Mouse (Mus musculus): ENCODE measurements around the gene Padi4.

The Padi4 gene

GRCm38 (mm10) chr4:140774025-140774800, at the start of gene Padi4:
Padi4 (minus strand) TSS chr4:140774236.
- DNase-seq (ENCODE audit: extremely low spot score, low read depth, low spot score), result no peak

GRCm38 (mm10) chr4:140821988-140822387, 48.0 kb upstream of the Padi4 start:
- DNase-seq (ENCODE audit: extremely low spot score, low read depth, low spot score), result no peak

GRCm38 (mm10) chr4:140817413-140817812, 43.4 kb upstream of the Padi4 start:
- no peak for DNase-seq (ENCODE audit: extremely low spot score, low read depth, low spot score)

DNA sequence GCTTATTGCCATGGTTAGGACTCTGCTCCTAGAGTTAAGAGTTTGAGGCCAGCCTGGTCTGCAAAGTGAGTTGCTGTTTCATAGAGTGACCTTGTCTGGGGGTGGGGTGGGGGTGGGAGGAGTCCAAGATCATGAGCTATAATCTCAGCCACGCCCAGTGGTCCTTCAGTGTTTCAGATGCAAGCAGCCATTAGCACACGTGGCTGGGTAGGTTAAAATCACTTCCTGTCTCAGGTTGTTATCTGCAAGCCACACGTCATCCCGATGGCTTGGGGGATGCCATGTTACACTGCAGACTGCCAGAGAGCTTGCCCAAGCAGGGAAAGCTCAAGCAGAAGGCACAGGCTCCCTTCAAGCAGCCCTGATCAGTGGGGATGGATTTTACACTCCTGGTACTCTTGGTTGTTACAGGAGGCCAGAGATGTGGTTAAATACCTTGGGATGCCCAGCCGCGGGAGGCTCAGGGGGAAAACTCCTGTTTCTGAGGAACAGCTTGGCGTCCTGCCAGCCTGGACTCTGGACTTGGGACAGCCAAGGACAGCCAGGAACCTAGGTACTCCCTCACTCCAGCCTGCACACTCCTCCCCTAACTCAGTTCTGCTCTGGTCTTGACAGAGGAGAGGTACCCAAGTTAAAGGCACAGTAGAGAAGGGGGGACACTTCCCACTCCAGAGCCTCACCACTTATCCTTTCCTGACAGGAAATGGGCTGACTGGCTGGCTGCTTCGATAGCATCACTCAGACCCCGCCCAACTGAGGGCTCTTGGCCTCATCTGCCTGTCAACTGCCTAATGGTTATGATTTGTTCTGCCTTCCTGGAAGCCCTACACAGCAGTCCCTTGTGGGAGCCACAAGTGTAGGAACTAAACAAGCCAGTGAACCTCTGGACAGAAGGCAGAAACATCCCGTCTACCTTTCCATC, 42.2 kb upstream of the Padi4 start:
- DNase-seq (ENCODE audit: extremely low spot score, low read depth, low spot score), result no peak

- no peak for DNase-seq (ENCODE audit: extremely low spot score, low read depth, low spot score)
Measured at GRCm38 (mm10) chr4:140815496-140815895, 41.5 kb upstream of the Padi4 start.

DNA sequence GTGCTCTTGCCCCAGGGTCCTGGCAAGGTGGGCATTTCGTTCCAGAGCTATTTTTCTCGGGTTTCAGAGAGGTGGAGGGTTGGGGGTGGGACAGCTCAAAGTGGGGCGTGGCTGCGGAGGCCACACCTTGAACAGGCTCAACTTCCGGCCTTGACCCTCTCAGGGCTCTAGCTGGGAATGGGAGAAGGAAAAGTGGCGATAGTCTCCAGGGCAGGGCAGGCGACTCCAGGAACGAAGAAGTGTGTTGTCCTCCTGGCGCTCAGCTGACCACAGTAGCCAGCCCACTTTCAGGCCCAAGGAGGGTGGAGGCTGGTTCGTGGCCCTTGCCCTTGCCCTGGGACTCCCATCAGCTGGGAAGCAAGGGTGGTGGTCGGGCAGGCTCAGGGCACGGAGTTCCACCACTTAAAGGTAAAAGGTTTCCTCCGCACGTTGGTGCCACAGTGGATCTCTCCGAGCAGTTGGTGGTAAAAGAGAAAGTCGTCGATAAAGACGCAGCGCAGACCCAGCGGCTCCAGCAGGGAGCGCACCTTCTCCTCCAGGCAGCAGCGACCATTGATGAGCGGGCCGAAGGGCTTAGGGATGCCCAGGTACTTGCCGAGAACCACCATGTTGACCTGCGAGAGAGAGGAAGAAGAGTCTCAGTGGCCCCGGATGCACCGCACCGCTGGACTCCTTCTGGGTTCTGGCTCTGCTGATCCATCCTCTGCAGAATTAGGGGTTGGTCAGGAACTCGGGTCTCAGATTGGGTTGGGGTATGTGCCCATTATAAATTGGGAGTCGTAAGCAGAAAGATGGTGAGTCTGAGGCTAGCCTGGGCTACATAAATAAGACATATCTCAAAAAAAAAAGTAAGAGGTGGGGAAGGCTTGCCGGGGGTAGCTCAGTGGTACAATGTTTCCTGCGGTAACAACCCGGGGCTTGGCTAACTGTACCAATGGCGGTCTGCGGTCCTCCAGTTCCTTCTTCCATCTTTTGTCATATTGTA, 40.5 kb upstream of the Padi4 start:
- peak; percentile 41 for DNase-seq (ENCODE audit: extremely low spot score, low read depth, low spot score)

DNA sequence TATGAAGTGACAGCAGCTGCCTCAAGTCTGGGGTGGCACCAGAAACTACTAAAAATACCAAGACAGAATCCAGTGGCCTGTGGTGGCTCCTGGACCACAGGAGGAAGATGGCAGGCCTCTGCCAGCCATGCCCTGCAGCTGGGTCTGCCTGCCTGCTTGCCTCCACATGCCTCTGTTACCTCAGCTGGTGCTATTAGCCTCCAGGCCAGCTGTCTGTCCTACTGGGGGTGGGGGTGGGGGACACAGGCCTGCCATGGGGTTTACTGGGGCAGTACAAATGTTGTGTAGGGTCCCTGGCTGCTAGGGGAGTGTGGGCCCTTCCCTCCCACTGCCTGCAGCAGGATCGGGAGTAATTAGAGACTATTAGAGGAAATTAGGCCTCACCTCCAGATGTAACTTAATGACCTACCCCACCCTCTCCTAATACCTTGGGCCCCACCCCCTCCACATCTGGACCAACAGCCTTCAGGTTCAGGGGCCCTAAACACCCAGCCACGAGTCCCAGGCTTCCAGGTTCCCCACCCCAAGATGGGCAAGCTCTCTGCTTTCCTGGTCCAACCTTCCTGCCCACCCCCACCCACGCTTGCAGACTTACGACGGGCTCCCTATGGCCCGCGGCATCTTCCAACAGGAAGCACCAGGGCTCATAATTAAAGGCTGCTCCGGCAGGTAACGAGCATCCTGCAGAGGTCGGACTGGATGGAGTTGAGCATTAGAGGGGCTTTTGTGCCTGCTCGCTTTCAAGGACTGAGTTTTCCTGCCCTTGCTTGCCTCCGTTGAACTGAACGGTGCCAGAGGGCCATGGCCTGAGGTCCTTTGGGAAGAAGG, 39.5 kb upstream of the Padi4 start:
- peak; percentile 20 for DNase-seq (ENCODE audit: extremely low spot score, low read depth, low spot score)

DNA sequence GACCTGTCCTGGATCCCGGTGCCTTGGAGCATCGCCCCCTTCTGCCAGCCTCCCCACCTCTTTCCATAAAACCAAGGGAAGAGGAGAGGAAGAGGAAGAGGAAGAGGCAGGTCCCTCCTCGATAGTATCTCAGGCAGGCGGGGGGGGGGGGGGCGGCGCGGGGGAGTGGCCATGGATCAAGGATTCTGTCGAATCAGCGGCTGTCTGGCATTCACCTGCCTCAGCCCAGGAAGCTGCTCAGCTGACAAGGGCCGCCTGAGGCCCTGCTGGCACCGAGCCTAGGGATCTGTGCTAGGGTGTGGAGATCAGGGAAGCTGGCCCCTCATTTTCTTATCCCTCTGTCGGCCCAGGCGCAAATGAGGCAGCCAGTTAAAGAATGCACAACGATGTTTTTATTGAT, 38.6 kb upstream of the Padi4 start:
- DNase-seq (ENCODE audit: extremely low spot score, low read depth, low spot score), result no peak

GRCm38 (mm10) chr4:140812191-140812590, 38.2 kb upstream of the Padi4 start:
- DNase-seq (ENCODE audit: extremely low spot score, low read depth, low spot score), result no peak

GRCm38 (mm10) chr4:140810458-140811260, 36.6 kb upstream of the Padi4 start, which contains the start of gene Padi3:
Padi3 (minus strand) TSS chr4:140810648.
- DNase-seq (ENCODE audit: extremely low spot score, low read depth, low spot score), result no peak

DNA sequence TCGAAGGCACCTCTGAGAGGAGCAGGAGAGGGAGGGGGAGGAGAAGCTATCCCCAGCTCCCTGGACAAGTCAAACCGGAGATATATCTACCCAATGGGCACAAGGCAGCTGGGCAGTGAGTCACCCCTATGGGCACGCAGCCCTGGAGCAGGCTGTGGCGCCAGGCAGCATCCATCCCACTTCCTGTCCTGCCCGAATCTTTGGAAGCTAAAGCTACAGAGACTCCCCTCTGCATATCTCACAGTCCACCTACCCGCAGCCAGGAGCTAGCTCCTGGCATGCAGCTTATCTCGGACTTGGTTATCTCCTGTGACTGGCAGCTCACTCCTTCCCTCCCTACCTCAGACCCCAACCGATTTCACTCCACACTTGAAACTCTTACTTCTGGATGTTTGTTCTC, 35.1 kb upstream of the Padi4 start:
- no peak for DNase-seq (ENCODE audit: extremely low spot score, low read depth, low spot score)

DNA sequence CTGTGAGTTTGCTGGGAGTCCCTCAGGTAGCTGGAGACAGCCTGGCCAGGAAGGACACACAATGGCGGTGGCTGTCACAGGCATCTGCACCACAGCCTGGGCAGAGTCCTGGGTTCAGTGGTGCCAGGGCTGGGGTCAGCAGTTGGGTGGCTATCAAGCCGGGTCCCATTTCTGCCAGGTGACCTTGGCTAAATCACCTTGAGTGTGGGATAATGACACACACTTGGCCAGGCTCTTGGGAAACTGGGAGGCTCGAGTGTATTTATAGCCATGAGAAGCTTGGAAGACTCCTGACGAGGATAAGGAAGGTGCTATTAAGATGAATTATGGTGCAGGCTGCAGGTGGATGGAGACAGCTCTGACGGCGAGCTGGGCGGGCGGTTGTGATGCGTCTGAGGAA, 30.6 kb upstream of the Padi4 start:
- DNase-seq (ENCODE audit: extremely low spot score, low read depth, low spot score), result no peak

DNA sequence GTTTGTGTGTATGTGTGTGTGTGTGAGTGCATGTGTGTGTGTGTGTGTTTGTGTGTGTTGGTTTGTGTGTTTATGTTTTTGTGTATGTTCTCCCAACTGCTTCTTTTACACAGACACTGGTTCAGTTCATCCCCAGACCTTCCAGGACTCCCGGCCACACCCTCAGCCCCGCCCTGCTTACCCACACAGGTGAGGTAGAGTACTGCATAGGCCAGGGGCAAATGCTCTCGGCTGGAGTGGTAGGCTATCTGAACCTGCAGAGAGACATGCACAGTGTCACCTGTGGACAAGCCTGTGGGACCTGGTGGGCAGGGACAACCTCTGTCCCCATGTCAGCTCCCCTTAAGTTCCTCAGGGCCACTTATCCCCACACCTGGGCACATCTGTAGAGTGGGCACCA, 27.3 kb upstream of the Padi4 start:
- no peak for DNase-seq (ENCODE audit: extremely low spot score, low read depth, low spot score)

DNA sequence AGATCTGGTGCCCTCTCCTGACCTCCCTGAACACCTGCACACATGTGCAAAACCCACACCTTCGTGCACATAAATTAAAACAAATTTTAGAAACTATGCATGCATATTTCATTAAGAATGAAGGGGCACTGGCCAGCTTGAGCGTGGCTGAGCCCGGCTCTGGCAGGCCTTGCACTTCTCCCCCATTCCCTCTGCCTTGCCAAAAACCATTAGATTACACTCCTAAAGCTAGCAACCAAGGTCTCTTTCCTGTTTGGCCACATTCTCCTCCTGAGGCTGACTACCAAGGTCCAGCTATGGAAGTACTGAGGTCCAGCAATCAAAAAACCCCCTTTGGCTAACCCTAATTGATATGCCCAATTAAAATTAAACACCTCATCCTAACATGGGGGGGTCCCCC, 22.8 kb upstream of the Padi4 start:
- no peak for DNase-seq (ENCODE audit: extremely low spot score, low read depth, low spot score)

GRCm38 (mm10) chr4:140794678-140795077, 20.6 kb upstream of the Padi4 start:
- no peak for DNase-seq (ENCODE audit: extremely low spot score, low read depth, low spot score)

- no peak for DNase-seq (ENCODE audit: extremely low spot score, low read depth, low spot score)
Measured at GRCm38 (mm10) chr4:140793795-140794194, 19.8 kb upstream of the Padi4 start.

DNA sequence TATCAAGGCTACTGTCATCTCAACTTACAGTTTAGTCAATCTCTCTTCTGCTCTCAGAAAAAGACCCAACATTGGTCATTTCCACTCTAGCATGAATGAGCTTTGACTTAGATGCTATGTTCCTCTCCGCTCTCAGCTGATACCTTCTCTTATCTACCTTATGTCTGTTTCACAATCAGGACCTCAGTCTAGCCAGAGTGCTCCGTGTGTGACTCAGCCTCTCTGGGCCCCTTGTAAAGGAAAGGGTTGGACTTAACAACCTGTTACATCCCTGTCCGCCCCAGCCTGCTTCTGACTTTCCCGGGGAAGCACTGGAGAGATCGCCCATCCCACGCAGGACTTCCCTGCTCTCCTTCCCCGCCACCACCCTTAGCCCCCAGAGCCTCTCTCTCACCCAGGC, 18.5 kb upstream of the Padi4 start:
- no peak for DNase-seq (ENCODE audit: extremely low spot score, low read depth, low spot score)

DNA sequence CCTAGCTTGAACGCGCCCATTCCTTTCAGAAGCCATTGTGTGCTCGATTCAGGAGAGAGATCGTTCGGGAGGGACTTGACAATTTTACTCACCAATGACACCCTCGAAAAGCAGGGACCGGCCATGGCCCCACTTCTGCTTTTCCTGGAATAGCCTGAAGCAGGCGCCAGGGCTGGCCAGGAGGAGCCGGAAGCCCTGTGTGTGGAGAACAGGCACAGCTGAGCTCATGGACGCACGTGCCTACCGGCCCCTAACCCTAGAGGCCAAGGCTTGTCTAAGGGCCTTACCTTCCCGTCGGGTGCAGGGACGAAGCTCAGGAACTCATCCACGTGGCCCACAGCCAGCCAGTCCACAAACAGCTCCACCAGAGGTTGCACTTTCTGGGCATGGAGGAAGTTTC, 17.0 kb upstream of the Padi4 start:
- no peak for DNase-seq (ENCODE audit: extremely low spot score, low read depth, low spot score)

- no peak for DNase-seq (ENCODE audit: extremely low spot score, low read depth, low spot score)
Measured at GRCm38 (mm10) chr4:140789983-140790382, 15.9 kb upstream of the Padi4 start.
